In the genomic region with DNA sequence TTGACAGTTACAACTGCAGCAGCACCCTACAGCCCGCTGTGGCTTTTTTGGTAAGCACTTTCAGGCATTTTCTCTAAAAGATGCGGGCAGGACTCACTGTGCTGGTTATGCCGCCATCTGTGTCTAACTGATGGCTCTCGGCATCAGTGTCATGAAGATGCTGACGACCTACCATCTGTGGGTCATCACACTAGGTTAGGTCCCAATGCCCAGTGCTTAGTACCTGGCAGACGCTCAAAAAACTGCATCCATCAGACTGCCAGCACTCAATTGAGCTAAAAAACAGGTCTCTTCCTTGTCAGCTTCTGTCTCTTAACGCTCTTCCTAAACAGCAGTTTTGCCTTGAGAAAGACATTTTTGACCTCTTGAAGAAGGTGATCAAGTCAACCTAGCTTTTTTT, we compare ENCODE assay signal across 12 mouse cellular contexts. TPM values are rescaled to one million over a fixed set of nuclear protein-coding genes. Genes with fewer than 3 reads are reported as not detected.
DNase-seq lines count a peak whose midpoint lies in the region; ATAC-seq lines count a peak whose summit lies in the region.
"Had no signal": no experiment of that assay in that cellular context is flagged by ENCODE, and none has a peak within 500 bp of the region (broad histone marks: within the 10 kb centered on the region; RNA-seq: fewer than 3 reads in every experiment).

No protein-coding gene starts in this region.

- no peak for DNase-seq in hindbrain, embryonic 10.5 days (ENCODE audit: low spot score)
- no peak for DNase-seq in neural tube, embryonic 10.5 days (ENCODE audit: extremely low spot score, low spot score)
- no peak for DNase-seq in hindbrain, embryonic 14.5 days (ENCODE audit: low spot score)
- no peak for DNase-seq in thymus, postnatal 0 days (ENCODE audit: low spot score)
- no peak for DNase-seq in Muller cell, postnatal 12 days (ENCODE audit: inconsistent ontology term)
- DNase-seq: adrenal gland, postnatal 36 days; heart, postnatal 4 days; lung, postnatal 4 days; right cerebral cortex, adult 18-20 months; thymus, postnatal 36 days had no signal

- 87% methylated on average over 7 of the region's 7 CpGs for WGBS in hindbrain, embryonic 10.5 days
- 76% methylated on average over 7 of the region's 7 CpGs for WGBS in hindbrain, embryonic 16.5 days
- WGBS in neural tube, embryonic 13.5 days: 86% methylated on average over 7 of the region's 7 CpGs
- WGBS in hindbrain, embryonic 14.5 days: 77% methylated on average over 7 of the region's 7 CpGs

- H3K4me2 ChIP-seq in hindbrain, embryonic 16.5 days (ENCODE audit: low read length): no peak overlapping the region
- no peak overlapping the region for H3K4me2 ChIP-seq in neural tube, embryonic 13.5 days
- H3K4me2 ChIP-seq in hindbrain, embryonic 14.5 days (replicated peaks): 0 out of 2 replicates have a peak overlapping the region, but pooled peaks have one; percentile 84

- no peaks in the 10 kb centered on the region for H3K9me3 ChIP-seq in hindbrain, embryonic 10.5 days
- H3K9me3 ChIP-seq in hindbrain, embryonic 16.5 days (ENCODE audit: control insufficient read depth, low read length): no peaks in the 10 kb centered on the region
- no peaks in the 10 kb centered on the region for H3K9me3 ChIP-seq in neural tube, embryonic 13.5 days
- no peaks in the 10 kb centered on the region for H3K9me3 ChIP-seq in hindbrain, embryonic 14.5 days (ENCODE audit: control insufficient read depth, low read length)

- no peak overlapping the region for H3K27ac ChIP-seq in hindbrain, embryonic 10.5 days
- no peak overlapping the region for H3K27ac ChIP-seq in hindbrain, embryonic 16.5 days (ENCODE audit: low read depth, low read length)
- H3K27ac ChIP-seq in neural tube, embryonic 13.5 days (replicated peaks): no peak overlapping the region
- no peak overlapping the region for H3K27ac ChIP-seq in hindbrain, embryonic 14.5 days

- ATAC-seq in hindbrain, embryonic 16.5 days: no peak
- ATAC-seq in neural tube, embryonic 13.5 days (ENCODE audit: low read depth): no peak
- no peak for ATAC-seq in hindbrain, embryonic 14.5 days (ENCODE audit: low FRiP score)

- H3K4me1 ChIP-seq in hindbrain, embryonic 10.5 days (replicated peaks): peaks cover 27% of the 10 kb centered on the region
- peaks cover 21% of the 10 kb centered on the region for H3K4me1 ChIP-seq in hindbrain, embryonic 16.5 days (ENCODE audit: control insufficient read depth, insufficient read depth, low read depth, low read length)
- peaks cover 28% of the 10 kb centered on the region for H3K4me1 ChIP-seq in neural tube, embryonic 13.5 days (replicated peaks)
- H3K4me1 ChIP-seq in hindbrain, embryonic 14.5 days (replicated peaks; ENCODE audit: control insufficient read depth, insufficient read depth, low read length): peaks cover 23% of the 10 kb centered on the region

- no peak overlapping the region for H3K9ac ChIP-seq in hindbrain, embryonic 16.5 days (ENCODE audit: low read depth, low read length)
- 0 out of 2 replicates have a peak overlapping the region, but pooled peaks have one; percentile 95 for H3K9ac ChIP-seq in neural tube, embryonic 13.5 days
- H3K9ac ChIP-seq in hindbrain, embryonic 14.5 days: no peak overlapping the region

- peak overlapping the region; percentile 85 for H3K4me3 ChIP-seq in hindbrain, embryonic 10.5 days
- no peak overlapping the region for H3K4me3 ChIP-seq in hindbrain, embryonic 16.5 days (ENCODE audit: low read length)
- H3K4me3 ChIP-seq in neural tube, embryonic 13.5 days: no peak overlapping the region
- H3K4me3 ChIP-seq in hindbrain, embryonic 14.5 days (replicated peaks; ENCODE audit: low read length): no peak overlapping the region

- H3K27me3 ChIP-seq in hindbrain, embryonic 10.5 days (ENCODE audit: insufficient read depth, poor library complexity, severe bottlenecking): no peaks in the 10 kb centered on the region
- no peaks in the 10 kb centered on the region for H3K27me3 ChIP-seq in hindbrain, embryonic 16.5 days (replicated peaks; ENCODE audit: control insufficient read depth, insufficient read depth, low read length)
- H3K27me3 ChIP-seq in neural tube, embryonic 13.5 days: no peaks in the 10 kb centered on the region
- no peaks in the 10 kb centered on the region for H3K27me3 ChIP-seq in hindbrain, embryonic 14.5 days (ENCODE audit: control insufficient read depth, insufficient read depth, low read length)

- H3K36me3 ChIP-seq in hindbrain, embryonic 10.5 days: 0 out of 2 replicates have a peak, but pooled peaks cover 4% of the 10 kb centered on the region
- no peaks in the 10 kb centered on the region for H3K36me3 ChIP-seq in hindbrain, embryonic 16.5 days (ENCODE audit: control insufficient read depth, insufficient read depth, low read length)
- no peaks in the 10 kb centered on the region for H3K36me3 ChIP-seq in neural tube, embryonic 13.5 days
- no peaks in the 10 kb centered on the region for H3K36me3 ChIP-seq in hindbrain, embryonic 14.5 days (replicated peaks; ENCODE audit: control insufficient read depth, insufficient read depth)

RNA-seq across cellular contexts. Expression of gene Api5, which starts 2.5 kb away (rescaled TPM):
- polyA plus RNA-seq in hindbrain, embryonic 10.5 days (2016; fragmentation: Nextera tagmentation; extraction: Ambion mirVana): 161 and 220 TPM in 2 replicates
- 89.3 and 102 TPM in 2 replicates for polyA plus RNA-seq in hindbrain, embryonic 16.5 days (2015; fragmentation: Nextera tagmentation; extraction: Ambion mirVana)
- polyA plus RNA-seq in neural tube, embryonic 13.5 days (2015; fragmentation: Nextera tagmentation; extraction: Ambion mirVana): 116 and 134 TPM in 2 replicates
- 118 and 129 TPM in 2 replicates for polyA plus RNA-seq in hindbrain, embryonic 14.5 days (2014; fragmentation: Nextera tagmentation; extraction: Ambion mirVana)
- 122 and 124 TPM in 2 replicates for polyA plus RNA-seq in thymus, postnatal 0 days (2015; fragmentation: Nextera tagmentation; extraction: Ambion mirVana)

RNA-seq across cellular contexts. Expression of gene Ttc17, which starts 29.0 kb away (rescaled TPM):
- polyA plus RNA-seq in hindbrain, embryonic 10.5 days (2016; fragmentation: Nextera tagmentation; extraction: Ambion mirVana): 13.4 and 13.9 TPM in 2 replicates
- 22.0 and 24.0 TPM in 2 replicates for polyA plus RNA-seq in hindbrain, embryonic 16.5 days (2015; fragmentation: Nextera tagmentation; extraction: Ambion mirVana)
- 20.7 and 21.1 TPM in 2 replicates for polyA plus RNA-seq in neural tube, embryonic 13.5 days (2015; fragmentation: Nextera tagmentation; extraction: Ambion mirVana)
- polyA plus RNA-seq in hindbrain, embryonic 14.5 days (2014; fragmentation: Nextera tagmentation; extraction: Ambion mirVana): 25.1 and 27.9 TPM in 2 replicates
- 15.1 and 15.4 TPM in 2 replicates for polyA plus RNA-seq in thymus, postnatal 0 days (2015; fragmentation: Nextera tagmentation; extraction: Ambion mirVana)
